Mouse (Mus musculus) kidney, postnatal 14 days (tissue): ENCODE data around the gene Ago1.
A peak's percentile ranks its signal among the peaks of the same experiment; 100 is the strongest.

ENCODE experiments used
- DNase-seq: peaks from one replicate; pipeline ENCODE4 v3.0.0; 2022; ENCODE audit warnings: mixed read lengths

Ago1 gene

DNA sequence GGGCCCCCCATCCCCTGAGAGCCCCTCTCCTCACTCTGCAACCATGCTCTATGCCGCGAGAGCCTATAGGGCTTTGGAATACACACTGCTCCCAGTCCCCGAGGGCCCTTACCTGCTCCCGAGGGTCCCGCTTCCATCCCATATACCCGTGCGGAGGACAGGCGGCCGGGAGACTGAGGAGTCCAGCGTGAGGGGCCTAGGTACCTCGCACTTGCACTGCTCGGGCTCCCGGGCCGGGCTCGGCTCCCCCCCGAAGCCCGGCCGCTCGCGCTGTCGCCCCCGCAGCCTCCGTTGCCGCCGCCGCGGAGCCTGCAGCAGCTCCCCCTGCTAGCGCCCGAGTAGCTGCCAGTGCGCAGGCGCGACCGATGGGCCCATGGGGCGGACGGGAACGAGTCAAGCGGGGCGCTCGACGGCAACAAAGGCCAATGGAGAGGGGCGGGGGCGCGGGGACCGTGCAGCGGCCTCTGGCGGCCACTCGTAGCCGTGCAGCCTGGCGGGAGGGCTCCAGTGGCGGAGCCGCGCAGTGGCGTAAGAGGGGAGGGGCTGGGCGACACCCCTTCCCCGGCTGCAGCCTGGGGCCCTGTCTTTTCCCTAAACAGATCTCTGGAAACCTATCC lies at the start of gene Ago1:
Ago1 (minus strand) TSS at position 299 of the 617 bp plus-strand sequence.
- DNase-seq = peak; percentile 96

DNA sequence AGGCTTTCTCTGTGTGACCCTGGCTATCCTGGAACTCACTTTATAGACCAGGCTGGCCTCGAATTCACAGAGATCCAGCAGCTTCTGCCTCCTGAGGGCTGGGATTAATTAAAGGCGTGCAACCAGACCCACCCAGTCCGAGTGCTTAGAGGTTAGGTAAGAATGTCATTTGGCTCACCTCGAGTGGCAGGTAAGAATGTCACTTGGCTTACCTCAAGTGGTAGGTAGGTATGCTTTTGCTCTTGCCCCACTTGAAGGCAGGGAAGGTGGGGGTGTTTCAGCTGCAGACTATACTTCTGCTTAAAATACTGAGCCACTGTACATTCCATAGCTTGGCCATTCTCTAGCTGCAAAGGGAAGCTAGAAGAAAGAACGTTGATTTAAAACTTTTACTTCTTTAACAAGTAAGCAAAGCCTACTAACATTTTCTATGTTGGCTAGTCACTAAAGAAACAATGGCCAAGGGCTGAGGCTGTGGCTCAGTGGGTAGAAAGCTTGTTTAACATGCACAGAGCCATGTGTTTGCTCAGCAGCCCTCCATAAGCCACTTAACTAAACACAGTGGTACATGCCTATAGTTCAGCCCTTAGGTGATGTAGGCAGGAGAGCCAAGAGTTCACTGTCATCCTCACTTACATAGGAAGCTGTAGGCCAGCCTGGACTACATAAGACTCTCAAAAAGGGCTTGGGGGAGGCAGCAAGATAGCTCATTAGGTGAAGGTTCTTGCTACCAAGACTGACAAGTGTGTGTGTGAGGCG lies 44.1 kb upstream of the Ago1 start:
- no peak for DNase-seq

DNA sequence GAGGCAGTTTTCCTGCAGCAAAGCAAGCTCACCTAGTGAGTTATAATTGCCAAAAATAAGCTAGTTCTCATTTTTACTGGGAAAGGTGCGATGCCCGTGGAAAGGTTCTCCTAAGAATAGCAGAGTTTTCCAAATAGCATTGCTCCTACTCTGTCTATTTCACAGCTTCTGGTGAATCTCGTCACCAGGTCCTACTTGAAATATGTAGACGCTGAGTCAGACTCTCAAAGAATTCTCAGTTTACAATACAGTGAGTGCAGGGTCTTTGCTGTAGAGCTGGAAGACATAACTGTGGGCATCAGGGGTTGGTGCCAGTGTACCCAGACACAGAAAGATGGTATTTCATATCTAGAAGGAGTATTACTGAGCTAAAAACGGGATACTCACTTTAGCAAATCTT lies 42.6 kb upstream of the Ago1 start:
- DNase-seq = no peak

DNA sequence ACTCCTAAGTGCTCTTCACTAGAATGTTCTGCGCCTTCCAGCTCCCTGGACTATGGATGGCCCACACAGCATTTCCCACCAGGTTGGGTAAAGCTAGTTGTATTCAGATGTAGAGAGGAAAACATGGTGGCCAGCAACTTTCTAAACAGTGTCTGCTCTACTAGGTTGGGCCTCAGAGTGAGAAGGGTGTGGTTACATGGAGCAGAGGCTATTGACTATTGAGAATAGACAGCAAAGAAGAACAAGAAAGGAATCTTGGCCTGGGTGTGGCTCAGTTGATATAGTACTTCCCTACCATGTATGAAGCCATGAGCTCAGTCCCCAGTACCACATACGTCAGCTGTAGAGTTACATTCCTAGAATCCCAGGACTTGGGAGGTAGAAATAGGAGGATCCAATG lies 40.7 kb upstream of the Ago1 start:
- no peak for DNase-seq

DNA sequence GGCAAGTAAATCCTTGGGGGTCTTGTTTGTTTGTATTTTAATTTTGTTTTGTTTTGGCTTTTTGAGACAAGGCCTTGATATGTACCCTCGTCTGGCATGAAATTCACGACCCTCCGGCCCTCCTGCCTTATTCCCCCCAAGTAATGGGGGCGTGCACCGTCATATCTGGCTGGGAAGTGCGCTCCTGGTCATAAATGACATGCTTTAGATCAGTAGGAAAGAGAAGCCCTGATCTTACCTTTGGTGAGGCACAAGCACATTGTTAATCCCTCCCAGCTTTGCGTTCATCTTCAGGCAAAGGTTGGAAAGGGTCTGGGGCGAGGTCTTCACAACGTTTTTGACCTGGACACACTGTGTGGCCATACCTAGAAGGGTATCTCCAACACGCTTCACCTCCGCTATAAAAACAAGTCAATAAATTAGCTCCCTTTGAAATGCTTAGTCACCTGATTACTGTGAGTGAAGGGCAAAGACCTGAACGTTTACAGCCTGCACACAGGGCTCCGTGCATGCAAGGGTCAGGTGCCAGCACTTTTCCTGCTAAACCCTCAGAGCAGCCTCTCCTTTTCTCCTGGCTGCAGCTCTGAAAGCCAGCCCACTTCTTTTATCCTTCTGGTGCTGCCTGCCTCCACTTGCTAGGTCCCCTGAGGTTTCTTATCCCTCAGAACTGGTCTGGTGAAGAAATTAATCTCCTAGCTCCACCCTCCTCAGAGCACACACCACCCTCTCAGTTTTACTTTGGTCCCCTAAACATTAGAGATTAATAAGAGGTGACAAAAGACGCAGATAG lies 39.9 kb upstream of the Ago1 start:
- no peak for DNase-seq

DNA sequence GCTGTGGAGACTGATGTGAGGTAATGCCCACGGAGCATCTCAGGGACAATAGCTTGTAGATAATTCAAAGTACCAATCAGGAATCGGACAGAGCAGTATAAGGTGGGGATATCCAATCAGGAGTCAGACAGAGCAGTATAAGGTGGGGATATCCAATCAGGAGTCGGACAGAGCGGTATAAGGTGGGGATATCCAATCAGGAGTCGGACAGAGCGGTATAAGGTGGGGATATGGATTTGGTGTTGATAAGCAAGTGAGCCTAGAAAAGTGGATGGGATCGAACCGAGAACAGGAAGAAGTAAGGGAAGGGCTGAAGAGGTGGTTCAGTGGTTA lies 34.6 kb upstream of the Ago1 start:
- no peak for DNase-seq

DNA sequence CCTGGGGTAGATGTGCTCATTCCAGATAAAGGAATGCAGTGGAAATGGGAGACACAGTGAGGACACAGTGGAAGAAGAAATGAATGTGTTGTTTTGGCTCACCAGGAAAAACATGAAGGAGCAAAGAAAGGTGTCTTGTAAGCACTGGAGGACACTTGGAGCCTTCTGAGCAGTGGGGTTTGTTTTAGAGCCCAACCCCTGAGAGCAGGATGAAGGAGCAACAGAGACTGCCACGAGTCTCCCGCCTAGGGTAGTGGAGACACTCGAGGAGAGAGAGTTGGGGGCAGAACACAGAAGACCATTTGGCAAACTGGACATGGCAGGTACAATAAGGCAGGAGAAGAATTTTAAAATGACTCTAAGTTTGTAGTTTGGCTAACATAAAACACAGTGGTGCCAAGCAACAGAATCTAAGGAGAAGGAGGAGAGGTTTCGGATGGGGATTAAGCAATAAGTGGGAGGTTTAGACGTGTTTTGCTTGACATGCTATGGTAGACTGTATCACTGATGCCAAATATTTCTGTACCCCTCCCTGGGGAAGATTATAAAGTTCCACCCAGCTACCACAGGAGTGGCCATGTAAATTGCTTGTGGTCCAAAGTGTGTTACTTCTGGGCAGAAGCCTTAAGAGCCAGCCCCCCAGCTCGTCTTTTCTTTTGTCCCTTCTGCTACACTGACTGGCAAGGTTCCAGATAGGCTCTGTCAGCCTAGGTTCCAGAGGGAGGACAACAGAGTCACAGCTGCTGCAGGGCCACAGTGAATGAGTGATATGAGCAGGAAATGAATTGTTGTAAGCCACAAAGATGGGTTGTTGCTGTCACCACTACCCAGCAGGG lies 34.0 kb upstream of the Ago1 start:
- DNase-seq = no peak

DNA sequence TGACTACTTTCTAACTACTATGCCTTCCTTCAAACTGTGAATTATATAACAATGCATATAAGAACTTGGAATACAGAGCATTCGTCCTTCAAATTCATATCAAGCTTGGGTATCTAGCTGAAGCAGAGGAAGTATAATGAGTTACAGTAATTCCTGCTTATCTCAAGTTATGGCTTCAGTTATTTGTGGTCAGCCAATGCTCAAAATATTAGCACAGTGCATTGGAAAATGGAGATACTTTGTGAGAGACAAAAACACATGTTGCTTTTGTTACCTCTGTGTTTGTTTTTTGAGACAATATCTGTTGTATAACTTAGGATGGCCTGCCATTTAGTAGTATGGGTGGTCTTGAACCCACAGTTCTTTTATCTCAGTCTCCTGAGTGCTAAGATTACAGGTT lies 30.2 kb upstream of the Ago1 start:
- no peak for DNase-seq

DNA sequence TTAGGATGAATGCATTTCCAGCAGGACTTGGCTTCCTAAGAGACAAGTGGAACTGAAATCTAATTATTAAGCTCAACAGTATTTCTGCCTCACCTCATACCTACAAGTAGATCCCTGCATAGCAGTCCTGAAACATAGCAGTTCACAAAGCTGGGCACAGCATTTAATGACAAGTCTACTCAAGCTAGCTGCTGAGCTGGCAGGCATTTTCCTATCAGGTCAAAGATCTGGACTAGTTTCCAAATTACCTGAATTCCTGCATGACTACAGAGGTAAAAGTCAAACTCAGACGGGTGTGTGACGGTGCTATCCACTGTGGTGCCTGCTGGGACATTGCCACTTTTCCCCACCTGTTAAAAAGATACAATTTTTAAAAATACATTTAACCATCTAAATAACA lies 28.6 kb upstream of the Ago1 start:
- peak; percentile 14 for DNase-seq

DNA sequence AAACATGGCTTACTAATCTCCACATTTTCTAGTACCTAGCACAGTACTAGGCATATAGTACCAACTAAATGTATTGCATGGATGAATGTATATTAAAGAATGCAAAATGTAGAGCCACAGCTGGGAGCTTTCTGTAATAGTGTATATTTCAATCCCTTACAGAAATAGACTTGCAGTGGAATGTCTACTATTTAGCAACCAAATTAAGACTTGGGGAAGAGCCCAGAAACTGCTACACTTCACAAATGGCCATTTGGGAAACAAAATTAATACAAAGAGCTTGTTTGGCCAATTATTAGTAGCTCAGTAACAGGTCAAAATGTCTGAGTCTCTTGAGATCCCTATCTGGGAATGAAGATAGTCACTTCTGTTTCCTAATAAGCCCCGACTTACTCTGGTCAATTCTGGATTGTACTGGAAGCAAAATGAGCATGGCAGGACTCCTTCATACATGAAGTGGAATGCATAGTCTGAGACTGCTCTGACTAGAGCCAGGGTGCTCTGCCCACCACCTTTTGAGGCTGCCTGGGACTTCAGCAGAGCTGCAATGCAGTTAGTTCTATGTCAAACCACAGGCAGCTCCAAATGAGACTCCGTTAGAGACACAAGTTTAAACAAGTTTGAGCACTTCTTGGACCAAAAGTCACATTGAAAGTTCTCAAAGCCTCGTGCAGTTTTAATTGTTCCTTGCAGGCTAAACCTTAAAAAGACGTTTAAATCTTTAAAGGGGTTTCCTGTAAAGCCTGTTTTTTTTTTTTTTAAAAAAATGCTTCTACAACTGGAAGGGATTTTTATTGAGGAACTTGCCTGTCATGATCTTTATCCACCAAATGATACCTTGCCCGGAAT lies 27.8 kb upstream of the Ago1 start:
- DNase-seq = peak; percentile 6

DNA sequence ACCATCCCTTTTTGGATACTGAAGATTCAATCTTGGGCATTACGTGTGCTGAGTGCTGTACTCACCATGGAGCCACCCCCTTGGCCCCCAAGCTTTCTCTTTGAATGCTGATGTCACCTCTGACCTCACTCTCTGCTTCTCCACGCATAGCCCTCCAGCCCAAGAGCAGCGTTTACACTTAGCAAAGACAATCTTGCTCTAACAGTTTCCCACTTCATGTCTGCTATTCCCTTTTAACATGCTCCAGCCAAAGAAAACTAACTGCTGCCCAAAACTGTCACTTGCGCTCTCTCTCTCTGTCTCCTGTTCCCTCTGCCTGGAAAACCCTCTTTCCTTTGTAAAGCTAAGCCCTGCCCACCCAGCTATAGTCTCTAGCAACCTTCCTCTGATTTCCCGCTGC lies 27.1 kb upstream of the Ago1 start:
- DNase-seq = no peak

DNA sequence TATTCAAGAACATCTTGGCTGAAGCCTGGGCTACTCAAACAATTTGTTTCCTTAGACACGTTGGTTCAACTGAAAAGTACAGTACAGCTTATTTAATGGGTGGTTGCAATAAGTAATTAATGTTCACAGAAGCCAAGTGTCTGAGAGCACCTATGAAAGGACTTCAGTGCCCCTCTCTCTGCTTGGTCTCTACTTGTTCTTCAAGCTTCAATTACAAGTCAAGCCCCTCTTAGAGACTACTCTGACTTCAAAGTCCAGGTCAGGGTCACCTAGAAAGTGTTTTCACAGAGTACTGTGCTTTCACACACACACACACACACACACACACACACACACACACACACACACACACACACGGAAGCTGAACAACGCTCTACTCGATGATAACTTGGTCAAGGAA lies 25.0 kb upstream of the Ago1 start:
- DNase-seq = no peak

DNA sequence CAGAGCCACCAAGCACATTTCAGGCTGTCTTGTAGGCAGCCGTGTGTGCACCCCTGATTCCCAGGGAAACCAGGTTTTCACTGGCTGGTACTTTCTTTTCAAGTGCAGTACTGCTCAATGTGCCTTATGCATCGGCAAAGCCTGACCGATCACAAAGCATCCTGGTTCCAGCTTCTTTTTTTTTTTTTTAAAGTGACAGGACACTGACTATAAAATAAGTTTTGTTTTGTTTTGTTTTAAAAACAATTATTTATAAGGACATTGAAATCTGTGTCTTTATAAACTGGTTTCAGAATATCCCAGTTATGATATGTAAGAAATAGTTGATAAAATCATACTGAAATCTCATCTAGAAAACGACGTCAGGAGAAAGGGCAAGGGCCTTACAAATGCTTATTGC lies 23.6 kb upstream of the Ago1 start:
- DNase-seq = no peak

DNA sequence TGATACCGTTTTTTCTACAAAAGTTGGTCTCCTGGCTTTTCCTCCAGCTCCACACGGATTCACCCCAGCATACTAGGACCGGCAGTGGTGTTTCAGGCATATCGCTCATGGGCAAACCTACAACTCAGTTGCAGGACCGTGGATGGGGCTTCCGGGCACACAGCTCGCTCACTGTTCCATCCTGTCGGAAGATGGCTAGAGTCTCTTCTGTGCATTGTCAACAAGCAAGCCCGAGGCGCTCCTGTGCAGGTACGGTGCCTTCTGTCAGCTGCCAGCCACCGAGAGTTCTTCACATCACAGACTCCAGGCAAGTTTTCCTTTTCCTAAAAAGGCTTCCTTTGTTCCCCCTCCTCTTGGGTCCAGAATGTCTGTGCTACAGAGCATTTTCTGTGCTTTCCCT lies 22.3 kb upstream of the Ago1 start:
- no peak for DNase-seq

DNA sequence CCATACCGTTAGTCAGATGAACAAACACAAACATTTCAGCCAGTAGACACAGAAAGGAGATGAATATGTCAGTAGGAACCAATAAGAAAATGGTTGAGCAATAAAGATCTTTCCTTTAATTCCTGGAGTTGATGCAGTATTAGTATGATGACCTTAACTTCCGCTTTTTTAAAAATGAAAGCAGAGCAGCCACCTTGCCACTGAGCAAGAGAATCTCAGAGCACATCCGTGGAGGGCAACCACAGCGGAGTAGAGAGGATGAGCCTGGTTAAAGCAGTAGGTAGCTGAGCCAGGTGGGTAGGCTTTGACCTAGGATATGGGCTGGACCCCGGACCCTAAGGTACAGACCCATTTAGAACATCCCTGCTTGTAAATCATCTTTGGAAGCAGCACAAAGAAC lies 21.4 kb upstream of the Ago1 start:
- no peak for DNase-seq

DNA sequence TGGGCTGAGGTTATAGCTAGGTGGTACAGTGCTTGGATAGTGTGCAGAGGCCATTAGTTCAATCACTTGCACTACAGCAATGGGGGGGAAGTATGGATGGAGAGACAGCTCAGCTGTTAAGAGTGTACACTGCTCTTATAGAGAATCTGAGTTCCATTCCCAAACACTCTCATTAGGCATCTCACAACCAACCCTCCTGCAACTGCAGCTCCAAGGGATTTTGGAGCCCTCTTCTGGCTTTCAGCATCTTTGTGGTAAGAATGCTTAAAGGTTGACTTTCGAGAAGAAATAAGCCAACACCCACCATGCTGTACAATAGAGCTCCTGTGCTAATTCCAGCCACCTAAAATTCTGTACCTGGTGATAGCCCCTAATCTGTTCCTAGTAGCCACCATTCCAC lies 17.8 kb upstream of the Ago1 start:
- DNase-seq = no peak

DNA sequence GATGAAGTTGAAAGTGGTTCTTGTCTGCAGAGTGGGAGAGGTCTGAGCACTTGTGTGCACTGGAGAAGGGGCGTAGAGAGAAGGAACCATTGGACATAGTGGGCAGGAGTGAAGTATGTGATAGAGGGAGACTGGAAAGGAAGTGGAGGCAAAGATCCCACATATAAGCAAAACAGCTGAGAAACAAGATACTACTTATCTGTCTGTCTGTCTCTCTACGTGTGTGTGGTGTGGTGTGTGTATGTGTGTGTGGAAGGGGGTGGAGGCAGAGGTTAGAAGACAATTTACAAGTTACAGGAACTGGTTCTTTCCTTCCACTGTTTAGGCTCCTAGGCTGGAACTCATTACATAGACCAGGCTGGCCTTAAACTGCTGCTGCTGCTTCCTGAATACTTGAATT lies 16.7 kb upstream of the Ago1 start:
- DNase-seq = no peak

DNA sequence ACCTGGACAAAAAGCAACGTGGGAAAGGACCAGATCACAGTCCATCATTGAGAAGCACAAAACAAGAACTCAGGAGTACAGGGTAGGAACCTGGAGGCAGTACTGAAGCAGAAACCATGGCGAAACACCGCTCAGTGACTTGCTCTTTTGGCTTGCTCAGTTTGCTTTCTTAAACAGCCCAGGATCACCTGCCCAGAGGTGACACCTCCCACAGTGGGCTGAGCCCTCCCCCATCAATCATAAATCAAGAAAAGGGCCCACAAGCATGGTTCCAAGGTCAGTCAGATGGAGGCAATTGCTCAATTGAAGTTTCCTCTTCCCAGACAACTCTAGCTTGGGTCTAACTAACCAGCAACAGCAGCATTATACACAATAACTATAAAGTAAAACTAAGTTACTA lies 15.5 kb upstream of the Ago1 start:
- DNase-seq = no peak

DNA sequence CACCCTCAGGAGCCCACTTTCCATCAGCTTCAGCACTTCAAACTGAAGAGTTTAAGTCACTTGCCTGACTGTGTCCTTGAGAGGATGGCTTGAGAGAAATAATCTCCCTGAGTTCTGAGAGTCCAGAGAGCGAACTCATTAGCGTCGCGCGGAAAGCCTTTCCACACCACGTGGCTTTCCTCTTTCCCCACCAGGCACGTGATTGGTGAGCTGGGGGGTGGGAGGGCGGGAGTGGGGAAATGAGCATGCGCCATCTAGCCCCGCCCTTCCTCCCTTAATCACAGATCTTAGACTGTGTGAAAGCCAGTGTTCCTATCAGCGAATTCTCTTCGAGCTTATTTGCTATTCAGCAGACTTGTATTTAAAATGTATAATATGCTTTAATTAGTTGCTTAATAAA lies 14.6 kb upstream of the Ago1 start:
- no peak for DNase-seq

DNA sequence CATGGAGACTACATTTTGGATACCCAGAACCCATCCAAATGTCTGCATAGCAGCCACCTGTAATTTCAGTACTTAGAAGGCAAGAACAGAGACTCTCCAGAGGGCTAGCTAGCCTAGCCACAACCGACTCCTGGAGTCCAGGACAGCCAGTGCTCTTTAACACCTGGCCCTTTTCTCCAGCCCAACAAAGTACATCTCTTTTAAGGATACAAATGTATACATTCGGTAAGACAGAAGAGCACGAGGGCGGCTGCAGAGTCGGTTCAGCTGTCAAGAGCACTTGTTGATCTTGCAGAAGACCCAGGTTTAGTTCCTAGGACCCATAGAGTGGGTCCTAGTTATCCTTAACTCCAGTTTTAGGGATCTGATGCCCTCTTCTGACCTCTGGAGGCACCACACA lies 13.1 kb upstream of the Ago1 start:
- DNase-seq = no peak

DNA sequence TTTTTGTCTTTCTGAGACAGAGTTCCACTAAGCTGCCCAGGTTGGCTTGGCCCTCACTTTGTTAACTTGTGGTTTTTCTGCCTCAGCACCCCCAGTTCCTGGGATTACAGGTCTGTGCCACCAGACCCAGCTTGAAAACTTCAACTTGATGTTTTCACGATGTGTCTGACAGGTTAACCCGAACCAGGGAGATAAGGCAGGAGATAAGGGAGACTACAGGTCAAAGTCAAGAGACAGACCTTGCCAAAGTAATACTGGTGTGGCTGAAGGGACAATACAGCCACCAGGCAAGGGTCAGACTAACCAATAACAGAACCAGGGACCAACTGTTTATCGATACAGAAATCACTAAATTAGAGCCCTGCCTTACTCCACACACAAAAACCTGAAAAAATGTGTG lies 11.9 kb upstream of the Ago1 start:
- no peak for DNase-seq

DNA sequence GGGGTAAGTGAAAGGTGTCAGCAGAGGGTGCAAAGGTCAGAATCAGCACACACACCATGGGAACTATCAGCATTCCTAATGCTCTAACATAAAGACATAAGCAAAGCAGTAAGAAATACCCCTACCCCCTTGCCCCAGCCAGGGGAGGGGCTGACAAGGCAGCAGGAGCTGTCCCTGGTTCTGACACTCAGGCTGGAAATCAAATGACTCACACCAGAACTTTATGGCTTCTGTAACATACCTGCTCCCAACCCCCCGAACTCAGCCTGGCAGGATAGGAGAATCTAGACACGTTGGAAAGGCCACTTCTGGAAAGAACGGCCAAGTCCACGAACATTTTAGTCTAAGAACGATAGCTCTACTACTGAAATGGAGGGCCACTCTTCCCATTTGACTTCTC lies 4.6 kb upstream of the Ago1 start:
- DNase-seq = no peak
